Mouse (Mus musculus) spleen, postnatal 0 days (tissue): Measurements from ENCODE around the gene Cenpt. TPM values are rescaled to one million over a fixed set of nuclear protein-coding genes. Genes with fewer than 3 reads are reported as not detected.

Experiments
- polyA plus RNA-seq: library from polyadenylated mRNA; unstranded; fragments of >200 nt; fragmentation: Nextera tagmentation; extraction: Ambion mirVana; gene quantifications from 2 replicates; pipeline ENCODE4 v1.2.1, GENCODE M21; 2015

Cenpt gene
- 21.0 and 21.1 TPM in 2 replicates for polyA plus RNA-seq

GRCm38 (mm10) chr8:105853178-105853577 is at the start of gene Cenpt:
TSS of gene Cenpt (minus strand) at chr8:105853278.

GRCm38 (mm10) chr8:105900180-105900940 is 47.3 kb upstream of the Cenpt start, which contains the start of gene Pskh1:
TSS of gene Pskh1 (plus strand) at chr8:105900441.

GRCm38 (mm10) chr8:105893339-105893738 is 40.3 kb upstream of the Cenpt start, which contains the start of gene Nrn1l:
TSS of gene Nrn1l (plus strand) at chr8:105893567.

GRCm38 (mm10) chr8:105880754-105881520 is 27.9 kb upstream of the Cenpt start, which contains the start of gene Edc4:
TSS of gene Edc4 (plus strand) at chr8:105880881.

GRCm38 (mm10) chr8:105860143-105860981 is 7.3 kb upstream of the Cenpt start, which contains the start of gene Nutf2:
TSS of gene Nutf2 (plus strand) at chr8:105860580.

GRCm38 (mm10) chr8:105854715-105855216 is 1.7 kb upstream of the Cenpt start, which contains the start of gene Thap11:
TSS of gene Thap11 (plus strand) at chr8:105855132.

GRCm38 (mm10) chr8:105826861-105827848 is 25.9 kb downstream of the Cenpt start, which contains the start of the genes Ranbp10 and Tsnaxip1:
TSS of gene Ranbp10 (minus strand) at chr8:105827350.
TSS of gene Tsnaxip1 (plus strand) at chr8:105827731.

Other genes starting within 250 kb of the Cenpt start
- 11.4 and 14.0 TPM in 2 replicates for gene Ripor1, start 248.0 kb downstream of the Cenpt start, polyA plus RNA-seq
- 95.3 and 95.7 TPM in 2 replicates for gene Ctcf, start 216.7 kb downstream of the Cenpt start, polyA plus RNA-seq
- gene Agrp, start 215.9 kb downstream of the Cenpt start, polyA plus RNA-seq, result 0.34 TPM in 1 of 2 replicates, not detected in the other
- gene Carmil2, start 167.0 kb downstream of the Cenpt start, polyA plus RNA-seq, result 1.6 and 2.0 TPM in 2 replicates
- gene Acd, start 152.2 kb downstream of the Cenpt start, polyA plus RNA-seq, result 37.3 and 37.4 TPM in 2 replicates
- gene Pard6a, start 152.1 kb downstream of the Cenpt start, polyA plus RNA-seq, result 10.8 and 12.9 TPM in 2 replicates
- not detected in 2 replicates for gene 4933405L10Rik, start 145.6 kb downstream of the Cenpt start, polyA plus RNA-seq
- 8.8 and 9.2 TPM in 2 replicates for gene Enkd1, start 145.1 kb downstream of the Cenpt start, polyA plus RNA-seq
- gene Gfod2, start 94.6 kb downstream of the Cenpt start, polyA plus RNA-seq, result 3.8 and 4.0 TPM in 2 replicates
- 43.9 and 49.2 TPM in 2 replicates for gene Ranbp10, start 25.9 kb downstream of the Cenpt start, polyA plus RNA-seq
- 0.22 and 0.23 TPM in 2 replicates for gene Tsnaxip1, start 25.5 kb downstream of the Cenpt start, polyA plus RNA-seq
- 33.8 and 34.9 TPM in 2 replicates for gene Thap11, start 1.9 kb upstream of the Cenpt start, polyA plus RNA-seq
- gene Nutf2, start 7.3 kb upstream of the Cenpt start, polyA plus RNA-seq, result 125 and 144 TPM in 2 replicates
- gene Edc4, start 27.6 kb upstream of the Cenpt start, polyA plus RNA-seq, result 16.4 and 18.2 TPM in 2 replicates
- gene Nrn1l, start 40.3 kb upstream of the Cenpt start, polyA plus RNA-seq, result 0.46 TPM in 1 of 2 replicates, not detected in the other
- 12.7 and 15.0 TPM in 2 replicates for gene Pskh1, start 47.2 kb upstream of the Cenpt start, polyA plus RNA-seq
- 1.4 and 4.2 TPM in 2 replicates for gene Ctrl, start 80.6 kb upstream of the Cenpt start, polyA plus RNA-seq
- 77.1 and 84.1 TPM in 2 replicates for gene Psmb10, start 85.2 kb upstream of the Cenpt start, polyA plus RNA-seq
- gene Lcat, start 90.1 kb upstream of the Cenpt start, polyA plus RNA-seq, result 0.82 and 1.0 TPM in 2 replicates
- 12.0 and 12.9 TPM in 2 replicates for gene Slc12a4, start 112.8 kb upstream of the Cenpt start, polyA plus RNA-seq
- not detected in 2 replicates for gene Dpep3, start 126.2 kb upstream of the Cenpt start, polyA plus RNA-seq
- 14.1 and 14.8 TPM in 2 replicates for gene Dus2, start 138.1 kb upstream of the Cenpt start, polyA plus RNA-seq
- gene Dpep2nb, start 152.7 kb upstream of the Cenpt start, polyA plus RNA-seq, result not detected in 2 replicates
- 9.3 and 9.8 TPM in 2 replicates for gene Ddx28, start 158.6 kb upstream of the Cenpt start, polyA plus RNA-seq
- 6.7 and 6.9 TPM in 2 replicates for gene Nfatc3, start 205.6 kb upstream of the Cenpt start, polyA plus RNA-seq